Mouse (Mus musculus): ENCODE data around the gene Zfp174. TPM values are rescaled to one million over a fixed set of nuclear protein-coding genes. Genes with fewer than 3 reads are reported as not detected.

Gene Zfp174
- total RNA-seq (2023): 0.56 TPM

DNA sequence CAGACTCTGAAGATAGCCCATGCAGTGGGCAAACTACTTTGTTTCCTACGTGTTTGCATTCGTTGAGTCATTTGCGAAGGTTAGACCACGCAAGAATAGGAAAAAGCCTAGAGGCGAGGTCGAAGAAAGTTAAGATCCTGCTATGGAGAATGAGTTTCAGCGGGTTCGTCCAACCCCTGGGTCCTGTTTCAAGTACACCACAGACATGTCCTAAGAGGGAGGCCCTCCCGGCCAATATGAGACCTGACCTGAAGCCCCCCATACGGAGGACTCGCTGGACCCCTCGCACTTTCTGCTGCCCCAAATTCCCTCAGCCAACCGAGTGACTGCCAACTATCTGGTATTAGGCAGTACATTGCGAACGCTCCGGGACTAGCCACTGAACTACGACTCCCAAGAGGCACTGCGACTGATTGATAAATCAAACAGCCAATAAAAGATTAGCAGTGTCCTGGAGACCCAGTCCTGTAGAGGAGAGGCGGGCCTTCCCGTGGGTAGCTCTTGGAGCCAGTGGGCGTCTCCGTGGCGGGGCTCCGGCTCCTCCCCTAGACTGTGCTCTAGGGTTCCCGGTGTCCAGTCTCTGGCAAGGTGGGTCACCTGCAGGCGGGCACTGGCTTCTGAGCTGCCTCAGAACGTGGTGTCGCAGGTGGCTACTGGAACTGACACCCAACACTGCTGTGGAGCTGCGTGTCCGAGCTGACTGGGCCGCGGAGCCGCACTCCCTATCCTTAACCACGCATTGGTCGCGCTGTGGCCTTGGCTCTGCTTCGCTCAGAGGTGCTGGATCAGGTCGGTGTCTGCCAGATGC lies at the start of gene Zfp174:
Gene Zfp174, plus strand, starts transcription at position 558 of the 808 bp plus-strand sequence.

DNA sequence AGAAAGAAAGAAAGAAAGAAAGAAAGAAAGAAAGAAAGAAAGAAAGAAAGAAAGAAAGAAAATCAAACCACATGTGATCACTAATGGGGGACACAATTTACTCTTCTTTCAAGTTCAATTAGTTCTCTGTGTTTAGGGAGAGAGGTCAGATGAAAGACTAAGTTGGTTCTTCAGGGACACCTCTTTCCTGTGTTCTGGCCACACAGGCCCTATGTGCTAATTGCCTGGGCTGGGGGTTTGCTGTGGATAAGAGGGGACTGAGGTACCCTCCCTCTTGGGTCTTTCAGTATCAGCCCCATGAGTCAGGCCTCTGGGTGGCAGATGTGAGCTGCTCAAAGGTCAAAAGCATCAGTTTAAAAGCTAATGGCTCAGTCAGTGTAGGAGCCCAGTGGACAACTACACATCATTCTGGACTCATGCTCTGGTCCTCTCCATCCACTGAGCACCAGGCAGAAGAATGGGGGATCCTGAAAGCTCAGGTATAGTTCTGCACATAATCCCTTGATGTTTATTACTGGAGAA lies 16.4 kb upstream of the Zfp174 start, which contains the start of gene Olfr15:
Gene Olfr15, plus strand, starts transcription at position 291 of the 522 bp plus-strand sequence.

DNA sequence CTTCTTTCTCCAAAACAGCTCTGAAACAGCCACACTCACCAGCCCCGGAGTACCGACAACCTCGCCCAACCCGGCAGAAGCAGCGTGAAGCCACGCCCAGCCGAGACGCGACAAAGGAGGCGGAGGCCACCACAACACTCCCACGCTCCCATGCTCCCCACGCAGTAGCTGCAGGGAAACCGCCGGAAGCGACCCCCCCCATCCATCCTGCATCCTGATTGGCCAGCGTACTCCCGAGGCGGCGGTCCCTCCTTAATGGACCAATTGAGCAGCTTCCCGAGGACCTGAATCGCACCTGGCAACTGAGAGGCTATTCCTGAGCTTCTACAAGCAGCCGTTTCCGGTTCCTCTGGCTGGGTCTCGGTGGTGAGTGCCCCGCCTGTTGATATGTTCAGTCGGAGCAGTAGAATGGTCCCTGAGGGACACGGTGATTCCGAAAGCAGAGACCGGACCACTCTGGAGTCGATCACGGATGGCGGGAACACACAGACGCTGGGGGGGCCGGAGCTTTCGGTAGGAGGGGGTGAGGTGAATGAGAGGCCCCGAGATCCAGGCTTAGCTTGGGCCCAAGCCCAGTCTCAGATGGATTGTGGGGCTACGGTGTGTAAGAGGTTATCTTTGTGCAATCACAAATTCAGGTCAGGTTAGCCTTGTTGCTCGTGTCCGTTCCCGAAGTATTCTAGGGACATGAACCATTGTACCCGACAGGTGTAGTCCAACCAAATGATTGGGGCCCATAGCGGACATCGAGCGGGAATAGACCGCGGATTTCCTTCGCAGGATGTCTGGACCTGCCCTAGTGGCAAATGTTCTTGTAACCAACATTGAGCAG lies 25.4 kb downstream of the Zfp174 start, which contains the start of gene Naa60:
Gene Naa60, plus strand, starts transcription at position 160 of the 832 bp plus-strand sequence.

DNA sequence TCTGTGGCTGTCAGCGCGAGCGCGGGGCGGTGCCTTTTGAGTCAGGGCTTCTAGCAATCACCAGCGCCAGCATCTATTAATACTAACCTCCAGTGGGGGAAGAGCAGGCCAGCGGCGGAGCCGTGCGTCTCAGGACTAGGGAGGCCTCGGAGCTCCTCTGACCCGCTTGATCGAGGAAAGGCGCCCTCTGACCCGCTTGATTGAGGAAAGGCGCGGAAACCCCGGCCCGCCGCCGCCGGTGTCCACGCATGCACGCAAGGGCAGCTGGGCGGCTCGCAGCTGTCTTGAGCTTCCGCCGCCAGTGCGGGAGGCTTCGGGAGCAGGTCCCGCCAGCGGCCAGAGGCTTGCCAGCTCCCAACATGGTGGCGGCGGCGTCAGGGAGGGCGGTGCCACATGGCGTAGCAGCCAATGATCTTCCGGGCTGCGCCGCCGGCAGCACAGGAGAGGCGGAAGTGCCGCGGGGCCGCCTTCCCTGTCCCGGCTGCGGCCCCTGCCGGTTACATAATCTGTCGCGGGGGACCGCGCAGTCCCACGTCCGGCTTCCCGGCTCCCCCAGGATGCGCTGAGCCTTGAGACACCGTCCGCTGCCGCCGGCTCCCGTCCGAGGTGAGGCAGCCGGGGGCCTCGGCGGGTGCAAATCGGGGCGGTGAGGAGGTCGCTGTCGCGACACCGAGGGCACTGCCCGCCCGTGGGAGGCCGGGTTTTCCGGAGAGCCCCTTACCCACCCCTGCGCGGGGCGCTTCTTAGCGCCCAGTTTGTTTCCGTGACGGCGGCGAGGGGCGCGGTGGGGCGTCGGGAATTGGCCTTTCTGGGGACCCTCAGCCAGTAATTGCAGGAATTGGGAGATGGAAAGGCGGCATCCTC lies 37.4 kb downstream of the Zfp174 start, which contains the start of the genes Zfp597 and Gm20695:
Gene Zfp597, minus strand, starts transcription at position 361 of the 864 bp plus-strand sequence.
Gene Gm20695, plus strand, starts transcription at position 448 of the 864 bp plus-strand sequence.

Other genes starting within 250 kb of the Zfp174 start
- gene Mefv, start 129.2 kb upstream of the Zfp174 start, total RNA-seq (2023): 0.53 TPM
- gene Zfp263, start 103.2 kb upstream of the Zfp174 start, total RNA-seq (2023): 51.9 TPM
- gene Olfr15, start 16.4 kb upstream of the Zfp174 start, total RNA-seq (2023): not detected
- gene Naa60, start 25.1 kb downstream of the Zfp174 start, total RNA-seq (2023): 94.6 TPM
- gene Zfp597, start 37.3 kb downstream of the Zfp174 start, total RNA-seq (2023): 28.4 TPM
- not detected for gene Gm20695, start 37.4 kb downstream of the Zfp174 start, total RNA-seq (2023)
- gene 1700037C18Rik, start 61.4 kb downstream of the Zfp174 start, total RNA-seq (2023): 6.6 TPM
- 27.9 TPM for gene Cluap1, start 61.5 kb downstream of the Zfp174 start, total RNA-seq (2023)
- gene Nlrc3, start 129.4 kb downstream of the Zfp174 start, total RNA-seq (2023): 87.3 TPM
- 84.0 TPM for gene Slx4, start 156.5 kb downstream of the Zfp174 start, total RNA-seq (2023)
- not detected for gene Dnase1, start 189.7 kb downstream of the Zfp174 start, total RNA-seq (2023)
- 74.0 TPM for gene Trap1, start 230.6 kb downstream of the Zfp174 start, total RNA-seq (2023)

All from CD4-positive naive resting alpha-beta T cell, adult 57 days (primary cell).